Mouse (Mus musculus) neural tube, embryonic 14.5 days (tissue): ENCODE measurements around the gene Akr1c14. TPM values are rescaled to one million over a fixed set of nuclear protein-coding genes. Genes with fewer than 3 reads are reported as not detected.

Experiments used
- ATAC-seq: fragments of 200-750 bp; cut with Nextera tagmentation; 2 replicates; pipeline ENCODE4 v1.8.0; 2017; ENCODE audit warnings: low read depth, mild to moderate bottlenecking, moderate TSS enrichment, moderate library complexity
- H3K27ac ChIP-seq: fragments of 300-500 bp; sonication (generic); 2 replicates; pipeline ENCODE4 v1.5.1; 2014; ENCODE audit warnings: low read depth, mild to moderate bottlenecking, control low read depth, low read length, moderate library complexity, mixed read lengths
- H3K27me3 ChIP-seq: fragments of 300-500 bp; sonication (generic); 2 replicates; pipeline ENCODE4 v1.6.1; 2014; ENCODE audit warnings: low read length; ENCODE audit not compliant: control insufficient read depth, insufficient read depth
- H3K36me3 ChIP-seq: fragments of 300-500 bp; sonication (generic); 2 replicates; pipeline ENCODE4 v1.6.1; 2014; ENCODE audit warnings: low read length, mixed read lengths; ENCODE audit not compliant: control insufficient read depth, insufficient read depth
- H3K4me1 ChIP-seq: fragments of 300-500 bp; sonication (generic); 2 replicates; pipeline ENCODE4 v1.6.1; 2014; ENCODE audit warnings: low read length; ENCODE audit not compliant: control insufficient read depth, insufficient read depth
- H3K4me2 ChIP-seq: fragments of 300-500 bp; sonication (generic); 2 replicates; pipeline ENCODE4 v1.6.1; 2014; ENCODE audit warnings: mild to moderate bottlenecking, low read depth, low read length, control low read depth
- H3K4me3 ChIP-seq: fragments of 300-500 bp; sonication (generic); 2 replicates; pipeline ENCODE4 v1.5.1; 2014; ENCODE audit warnings: low read depth, low read length, control low read depth, mixed read lengths
- H3K9ac ChIP-seq: fragments of 300-500 bp; sonication (generic); replicated peaks from 2 replicates; pipeline ENCODE4 v1.6.1; 2014; ENCODE audit warnings: low read depth, mild to moderate bottlenecking, control low read depth, low read length, mixed read lengths
- H3K9me3 ChIP-seq: fragments of 300-500 bp; sonication (generic); 2 replicates; pipeline ENCODE4 v1.6.1; 2016; ENCODE audit warnings: low read length; ENCODE audit not compliant: control insufficient read depth
- WGBS: fragments of 180-500 bp; shearing (Covaris S2); extraction: QIAGEN DNeasy Blood & Tissue Kit; methylation state at CpG from one replicate; pipeline ENCODE4 v1.1.7; 2014; 5-methylcytosine and 5-hydroxymethylcytosine counted together
- polyA plus RNA-seq: library from polyadenylated mRNA; unstranded; fragments of >200 nt; fragmentation: Nextera tagmentation; extraction: Ambion mirVana; gene quantifications from 2 replicates; pipeline ENCODE4 v1.2.1, GENCODE M21; 2014

Akr1c14 gene
- polyA plus RNA-seq = 0.37 and 0.62 TPM in 2 replicates

- H3K4me1 ChIP-seq = no peaks in the 10 kb centered on the region
- 64% methylated on average over 2 of the region's 2 CpGs for WGBS
- no peaks in the 10 kb centered on the region for H3K36me3 ChIP-seq
- H3K27me3 ChIP-seq = no peaks in the 10 kb centered on the region
- no peak within 1 kb of the TSS for H3K4me2 ChIP-seq
- no peak for ATAC-seq
- H3K9me3 ChIP-seq = no peaks in the 10 kb centered on the region
- no peak within 1 kb of the TSS for H3K27ac ChIP-seq
- no peak within 1 kb of the TSS for H3K9ac ChIP-seq
- H3K4me3 ChIP-seq = no peak within 1 kb of the TSS
These were observed at the start of gene Akr1c14 for GRCm38 (mm10) chr13:4048719-4049118. Akr1c14 (plus strand) TSS chr13:4049011.

GRCm38 (mm10) chr13:4001687-4002086 lies 47.1 kb upstream of the Akr1c14 start:
- Histone ChIP-seq H3K4me2 (no peak overlapping the region), H3K27ac (no peak overlapping the region), H3K4me3 (no peak overlapping the region), H3K36me3 (no peaks in the 10 kb centered on the region), H3K4me1 (no peaks in the 10 kb centered on the region), H3K27me3 (no peaks in the 10 kb centered on the region), H3K9me3 (no peaks in the 10 kb centered on the region), H3K9ac (no peak overlapping the region)
- ATAC-seq = no peak
- WGBS = 17% methylated on average over 3 of the region's 3 CpGs

- H3K36me3 ChIP-seq = no peaks in the 10 kb centered on the region
- H3K9ac ChIP-seq = no peak overlapping the region
- H3K27me3 ChIP-seq = no peaks in the 10 kb centered on the region
- no peaks in the 10 kb centered on the region for H3K9me3 ChIP-seq
- WGBS = 81% methylated on average over 4 of the region's 4 CpGs
- H3K4me2 ChIP-seq = no peak overlapping the region
- ATAC-seq = no peak
- no peak overlapping the region for H3K27ac ChIP-seq
- no peak overlapping the region for H3K4me3 ChIP-seq
- H3K4me1 ChIP-seq = no peaks in the 10 kb centered on the region
These were observed 38.0 kb upstream of the Akr1c14 start for GRCm38 (mm10) chr13:4010784-4011183.

GRCm38 (mm10) chr13:4013811-4014210 lies 35.0 kb upstream of the Akr1c14 start:
- H3K4me2 ChIP-seq = no peak overlapping the region
- H3K4me1 ChIP-seq = no peaks in the 10 kb centered on the region
- no peaks in the 10 kb centered on the region for H3K27me3 ChIP-seq
- no peak for ATAC-seq
- no peak overlapping the region for H3K4me3 ChIP-seq
- no peak overlapping the region for H3K9ac ChIP-seq
- H3K27ac ChIP-seq = no peak overlapping the region
- H3K36me3 ChIP-seq = no peaks in the 10 kb centered on the region
- no peaks in the 10 kb centered on the region for H3K9me3 ChIP-seq

- Histone ChIP-seq H3K4me1 (no peaks in the 10 kb centered on the region), H3K4me2 (no peak overlapping the region), H3K36me3 (no peaks in the 10 kb centered on the region), H3K27ac (no peak overlapping the region), H3K4me3 (no peak overlapping the region), H3K9me3 (no peaks in the 10 kb centered on the region), H3K27me3 (no peaks in the 10 kb centered on the region), H3K9ac (no peak overlapping the region)
- WGBS = 93% methylated on average over 2 of the region's 2 CpGs
- no peak for ATAC-seq
These were observed 18.9 kb upstream of the Akr1c14 start for GRCm38 (mm10) chr13:4029897-4030296.

- no peak overlapping the region for H3K4me2 ChIP-seq
These were observed 16.3 kb upstream of the Akr1c14 start for GRCm38 (mm10) chr13:4032512-4032911.

GRCm38 (mm10) chr13:4035052-4035451 lies 13.8 kb upstream of the Akr1c14 start:
- Histone ChIP-seq H3K4me3 (no peak overlapping the region), H3K4me1 (no peaks in the 10 kb centered on the region), H3K36me3 (no peaks in the 10 kb centered on the region), H3K9ac (no peak overlapping the region), H3K27me3 (no peaks in the 10 kb centered on the region), H3K4me2 (no peak overlapping the region), H3K27ac (no peak overlapping the region), H3K9me3 (no peaks in the 10 kb centered on the region)
- 88% methylated on average over 3 of the region's 3 CpGs for WGBS
- ATAC-seq = no peak

More at GRCm38 (mm10) chr13:4032512-4032911, 16.3 kb upstream of the Akr1c14 start:
- no peak overlapping the region for H3K27ac ChIP-seq
- WGBS = 79% methylated on average over 3 of the region's 3 CpGs
- no peaks in the 10 kb centered on the region for H3K36me3 ChIP-seq
- H3K9ac ChIP-seq = no peak overlapping the region
- ATAC-seq = no peak
- no peaks in the 10 kb centered on the region for H3K9me3 ChIP-seq
- no peak overlapping the region for H3K4me3 ChIP-seq
- H3K27me3 ChIP-seq = no peaks in the 10 kb centered on the region
- no peaks in the 10 kb centered on the region for H3K4me1 ChIP-seq

GRCm38 (mm10) chr13:4046113-4046512 lies 2.7 kb upstream of the Akr1c14 start:
- no peaks in the 10 kb centered on the region for H3K9me3 ChIP-seq
- no peak overlapping the region for H3K27ac ChIP-seq
- no peaks in the 10 kb centered on the region for H3K27me3 ChIP-seq
- no peaks in the 10 kb centered on the region for H3K36me3 ChIP-seq
- 83% methylated on average over 3 of the region's 3 CpGs for WGBS
- no peak overlapping the region for H3K4me3 ChIP-seq
- no peaks in the 10 kb centered on the region for H3K4me1 ChIP-seq
- H3K4me2 ChIP-seq = no peak overlapping the region
- ATAC-seq = no peak
- no peak overlapping the region for H3K9ac ChIP-seq

GRCm38 (mm10) chr13:4046841-4047240 lies 2.0 kb upstream of the Akr1c14 start:
- no peaks in the 10 kb centered on the region for H3K4me1 ChIP-seq
- ATAC-seq = no peak
- no peak overlapping the region for H3K4me3 ChIP-seq
- H3K9me3 ChIP-seq = no peaks in the 10 kb centered on the region
- H3K27me3 ChIP-seq = no peaks in the 10 kb centered on the region
- H3K9ac ChIP-seq = no peak overlapping the region
- no peak overlapping the region for H3K4me2 ChIP-seq
- H3K27ac ChIP-seq = no peak overlapping the region
- WGBS = 33% methylated on average over 2 of the region's 2 CpGs
- no peaks in the 10 kb centered on the region for H3K36me3 ChIP-seq

GRCm38 (mm10) chr13:4048226-4048625 lies 585 bp upstream of the Akr1c14 start:
- ATAC-seq = no peak
- Histone ChIP-seq H3K4me1 (no peaks in the 10 kb centered on the region), H3K9ac (no peak overlapping the region), H3K4me2 (no peak overlapping the region), H3K27ac (no peak overlapping the region), H3K4me3 (no peak overlapping the region), H3K27me3 (no peaks in the 10 kb centered on the region), H3K9me3 (no peaks in the 10 kb centered on the region), H3K36me3 (no peaks in the 10 kb centered on the region)
- 96% methylated on average over 1 of the region's 1 CpGs for WGBS
